Mouse (Mus musculus): Measurements from ENCODE around the gene 1700013G24Rik. TPM values are rescaled to one million over a fixed set of nuclear protein-coding genes. Genes with fewer than 3 reads are reported as not detected.

The 1700013G24Rik gene
- polyA plus RNA-seq, 1 experiment from 2014 or later: not detected

- Histone ChIP-seq H3K4me2 (replicated peaks; ENCODE audit: low read depth, low read length) (no peak overlapping the region), H3K9me3 (ENCODE audit: low read length) (no peaks in the 10 kb centered on the region), H3K4me3 (ENCODE audit: low read depth, low read length) (no peak overlapping the region), H3K4me1 (ENCODE audit: insufficient read depth, low read depth, low read length) (no peaks in the 10 kb centered on the region), H3K9ac (replicated peaks; ENCODE audit: low read depth) (no peak overlapping the region), H3K27ac (ENCODE audit: low read length) (no peak overlapping the region), H3K36me3 (ENCODE audit: insufficient read depth, low read length) (no peaks in the 10 kb centered on the region), H3K27me3 (replicated peaks; ENCODE audit: insufficient read depth, low read length) (no peaks in the 10 kb centered on the region)
- DNase-seq (ENCODE audit: low spot score): no peak
- no peak for TF ChIP-seq CTCF (IDR thresholded peaks at IDR 0.05)
- 90% methylated on average over 4 of the region's 4 CpGs for WGBS
- no peak for ATAC-seq
Measured at GRCm38 (mm10) chr4:137445881-137446280, 7.2 kb upstream of the 1700013G24Rik start.

DNA sequence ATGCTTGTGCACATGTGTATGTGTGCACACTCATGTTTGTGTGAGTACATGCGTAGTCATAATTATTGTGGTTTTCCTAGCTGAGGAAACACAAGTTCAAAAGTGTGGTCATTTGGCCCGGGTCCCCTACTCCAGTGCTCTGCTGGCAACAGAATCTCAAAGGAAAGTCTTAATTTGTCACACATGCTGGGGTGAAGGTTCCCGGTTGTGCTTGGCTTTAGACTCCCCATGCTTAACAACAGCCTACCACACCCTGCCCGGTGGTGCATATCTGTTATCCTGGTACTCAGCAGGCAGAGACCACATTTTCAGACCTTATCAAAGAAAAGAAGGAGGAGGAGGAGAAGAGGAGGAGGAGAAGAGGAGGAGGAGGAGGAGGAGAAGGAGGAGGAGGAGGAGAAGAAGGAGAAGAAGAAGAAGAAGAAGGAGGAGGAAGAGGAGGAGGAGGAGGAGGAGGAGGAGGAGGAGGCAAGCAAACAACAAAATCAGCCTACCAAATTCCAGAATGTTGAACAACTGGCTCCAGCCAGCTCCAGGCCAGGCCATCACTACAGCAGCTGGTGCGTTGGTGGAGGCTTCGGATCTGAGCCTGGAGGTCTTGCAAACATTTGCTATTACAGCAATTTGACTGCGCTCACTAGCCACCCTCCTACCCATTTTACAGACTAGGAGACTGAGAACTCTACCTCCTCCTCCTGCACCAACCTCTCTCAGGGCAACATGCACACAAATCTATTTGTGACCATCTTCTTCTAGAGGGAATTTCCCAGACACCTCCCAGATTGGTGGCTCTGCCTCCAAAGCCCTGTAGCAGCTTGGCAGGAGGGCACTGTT lies 5.5 kb upstream of the 1700013G24Rik start:
- 47% methylated on average over 7 of the region's 7 CpGs for WGBS

DNA sequence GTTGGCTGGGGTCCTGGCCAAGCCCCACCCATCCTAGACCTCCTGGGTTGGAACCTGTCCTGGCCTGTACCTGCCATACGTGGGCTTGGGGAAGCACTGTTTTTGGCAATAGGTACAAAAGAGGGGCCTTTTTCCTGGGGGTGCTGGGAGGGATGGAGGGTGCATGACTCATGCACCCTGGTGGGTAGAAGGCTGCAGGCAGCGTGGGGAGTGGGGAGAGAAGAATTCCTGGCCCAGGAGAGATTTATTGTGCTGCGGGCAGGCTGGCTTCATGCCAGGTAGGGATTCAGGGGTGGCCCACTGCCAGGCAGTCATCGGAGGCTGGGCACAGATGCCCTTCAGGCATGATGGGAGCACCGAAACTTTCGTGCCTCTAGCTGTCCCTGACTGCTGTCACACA lies 4.9 kb upstream of the 1700013G24Rik start:
- Histone ChIP-seq H3K4me2 (replicated peaks; ENCODE audit: low read depth, low read length) (no peak overlapping the region), H3K27ac (ENCODE audit: low read length) (no peak overlapping the region), H3K9me3 (ENCODE audit: low read length) (no peaks in the 10 kb centered on the region), H3K9ac (replicated peaks; ENCODE audit: low read depth) (no peak overlapping the region), H3K27me3 (replicated peaks; ENCODE audit: insufficient read depth, low read length) (no peaks in the 10 kb centered on the region), H3K4me3 (ENCODE audit: low read depth, low read length) (no peak overlapping the region), H3K4me1 (ENCODE audit: insufficient read depth, low read depth, low read length) (no peaks in the 10 kb centered on the region), H3K36me3 (ENCODE audit: insufficient read depth, low read length) (no peaks in the 10 kb centered on the region)
- TF ChIP-seq EP300 (IDR thresholded peaks at IDR 0.05): no peak
- TF ChIP-seq CTCF (IDR thresholded peaks at IDR 0.05): no peak
- ATAC-seq: 0 out of 2 replicates have a peak, but pooled peaks have one; percentile 17
- DNase-seq (ENCODE audit: low spot score): no peak
- 19% methylated on average over 6 of the region's 6 CpGs for WGBS

More for the DNA sequence above, 5.5 kb upstream of the 1700013G24Rik start:
- H3K9me3 ChIP-seq (ENCODE audit: low read length): no peaks in the 10 kb centered on the region
- H3K36me3 ChIP-seq (ENCODE audit: insufficient read depth, low read length): no peaks in the 10 kb centered on the region
- DNase-seq (ENCODE audit: low spot score): no peak
- no peak for TF ChIP-seq CTCF (IDR thresholded peaks at IDR 0.05)
- H3K27ac ChIP-seq (ENCODE audit: low read length): no peak overlapping the region
- H3K4me1 ChIP-seq (ENCODE audit: insufficient read depth, low read depth, low read length): no peaks in the 10 kb centered on the region
- H3K4me2 ChIP-seq (replicated peaks; ENCODE audit: low read depth, low read length): no peak overlapping the region
- no peak overlapping the region for H3K4me3 ChIP-seq (ENCODE audit: low read depth, low read length)
- H3K27me3 ChIP-seq (replicated peaks; ENCODE audit: insufficient read depth, low read length): no peaks in the 10 kb centered on the region
- no peak for ATAC-seq
- no peak overlapping the region for H3K9ac ChIP-seq (replicated peaks; ENCODE audit: low read depth)

GRCm38 (mm10) chr4:137448641-137449040 lies 4.4 kb upstream of the 1700013G24Rik start:
- Histone ChIP-seq H3K27ac (ENCODE audit: low read length) (no peak overlapping the region), H3K36me3 (ENCODE audit: insufficient read depth, low read length) (no peaks in the 10 kb centered on the region), H3K9me3 (ENCODE audit: low read length) (no peaks in the 10 kb centered on the region), H3K4me1 (ENCODE audit: insufficient read depth, low read depth, low read length) (no peaks in the 10 kb centered on the region), H3K27me3 (replicated peaks; ENCODE audit: insufficient read depth, low read length) (no peaks in the 10 kb centered on the region), H3K4me3 (ENCODE audit: low read depth, low read length) (no peak overlapping the region), H3K9ac (replicated peaks; ENCODE audit: low read depth) (no peak overlapping the region), H3K4me2 (replicated peaks; ENCODE audit: low read depth, low read length) (no peak overlapping the region)
- ATAC-seq: no peak
- DNase-seq (ENCODE audit: low spot score): no peak
- WGBS: 38% methylated on average over 2 of the region's 2 CpGs
- no peak for TF ChIP-seq CTCF (IDR thresholded peaks at IDR 0.05)

DNA sequence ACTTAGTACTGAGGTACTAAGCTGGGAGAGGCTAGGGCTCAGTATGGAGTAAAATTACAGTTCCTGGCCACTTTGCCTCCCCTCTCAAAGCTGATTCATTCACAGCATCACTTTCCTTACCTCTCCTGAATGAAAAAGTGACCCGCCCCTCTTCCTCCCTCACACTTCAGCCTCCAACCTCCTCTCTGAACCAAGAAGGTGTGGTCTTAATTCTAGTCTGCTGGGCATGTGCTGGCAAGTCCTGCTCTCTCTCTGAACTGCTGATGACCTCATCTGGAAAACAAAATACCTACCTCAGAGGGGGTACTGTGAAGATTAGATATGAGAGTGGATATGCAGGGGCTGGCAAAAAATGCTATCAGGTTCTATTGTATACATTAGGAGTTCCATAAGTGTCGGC lies 4.0 kb upstream of the 1700013G24Rik start:
- ATAC-seq (peak; percentile 52), DNase-seq (ENCODE audit: low spot score) (peak; percentile 59)
- TF ChIP-seq CTCF (IDR thresholded peaks at IDR 0.05) (no peak), EP300 (IDR thresholded peaks at IDR 0.05) (no peak)
- H3K4me3 ChIP-seq (ENCODE audit: low read depth, low read length): no peak overlapping the region
- H3K4me2 ChIP-seq (replicated peaks; ENCODE audit: low read depth, low read length): no peak overlapping the region
- no peaks in the 10 kb centered on the region for H3K9me3 ChIP-seq (ENCODE audit: low read length)
- 53% methylated on average over 2 of the region's 2 CpGs for WGBS
- no peak overlapping the region for H3K9ac ChIP-seq (replicated peaks; ENCODE audit: low read depth)
- no peaks in the 10 kb centered on the region for H3K36me3 ChIP-seq (ENCODE audit: insufficient read depth, low read length)
- no peak overlapping the region for H3K27ac ChIP-seq (ENCODE audit: low read length)
- no peaks in the 10 kb centered on the region for H3K4me1 ChIP-seq (ENCODE audit: insufficient read depth, low read depth, low read length)
- H3K27me3 ChIP-seq (replicated peaks; ENCODE audit: insufficient read depth, low read length): no peaks in the 10 kb centered on the region

DNA sequence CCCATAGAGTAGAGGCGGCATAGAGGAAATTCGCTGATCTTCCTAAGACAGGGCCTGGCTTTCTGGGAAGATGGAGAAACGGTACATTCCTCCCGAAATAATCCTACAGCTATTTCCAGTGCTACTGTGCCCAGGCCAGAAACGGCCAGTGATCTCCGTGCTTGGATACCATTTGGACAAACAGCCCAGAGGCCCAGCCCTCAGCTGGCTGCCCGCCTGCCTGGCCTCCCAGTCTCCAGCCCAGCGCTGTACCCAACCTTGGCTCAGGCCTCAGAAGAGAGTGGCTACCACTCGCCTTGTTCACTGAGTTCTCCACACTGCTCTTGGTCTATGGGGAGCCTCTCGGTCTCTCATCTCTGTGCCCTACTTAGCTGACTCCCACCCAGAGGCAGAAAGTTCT lies 3.4 kb upstream of the 1700013G24Rik start:
- ATAC-seq: no peak
- H3K4me2 ChIP-seq (replicated peaks; ENCODE audit: low read depth, low read length): no peak overlapping the region
- no peak overlapping the region for H3K9ac ChIP-seq (replicated peaks; ENCODE audit: low read depth)
- no peak overlapping the region for H3K4me3 ChIP-seq (ENCODE audit: low read depth, low read length)
- no peaks in the 10 kb centered on the region for H3K9me3 ChIP-seq (ENCODE audit: low read length)
- H3K27ac ChIP-seq (ENCODE audit: low read length): no peak overlapping the region
- H3K4me1 ChIP-seq (ENCODE audit: insufficient read depth, low read depth, low read length): no peaks in the 10 kb centered on the region
- no peaks in the 10 kb centered on the region for H3K36me3 ChIP-seq (ENCODE audit: insufficient read depth, low read length)
- H3K27me3 ChIP-seq (replicated peaks; ENCODE audit: insufficient read depth, low read length): no peaks in the 10 kb centered on the region
- no peak for DNase-seq (ENCODE audit: low spot score)
- 78% methylated on average over 10 of the region's 10 CpGs for WGBS
- no peak for TF ChIP-seq CTCF (IDR thresholded peaks at IDR 0.05)
- TF ChIP-seq EP300 (IDR thresholded peaks at IDR 0.05): no peak

Measured in lung, postnatal 0 days (tissue).